Mouse (Mus musculus): Measurements from ENCODE around the gene Lrp2bp.

Lrp2bp gene

GRCm38 (mm10) chr8:46024392-46024791 is 25.3 kb downstream of the Lrp2bp start:
- DNase-seq (ENCODE audit: extremely low read depth, low read depth, low spot score): no peak

- no peak for DNase-seq (ENCODE audit: extremely low read depth, low read depth, low spot score)
Observed at GRCm38 (mm10) chr8:46036217-46036616, 37.1 kb downstream of the Lrp2bp start.

GRCm38 (mm10) chr8:46039666-46040065 is 40.6 kb downstream of the Lrp2bp start:
- DNase-seq (ENCODE audit: extremely low read depth, low read depth, low spot score): no peak

GRCm38 (mm10) chr8:46040260-46040659 is 41.2 kb downstream of the Lrp2bp start:
- DNase-seq (ENCODE audit: extremely low read depth, low read depth, low spot score): no peak

- DNase-seq (ENCODE audit: extremely low read depth, low read depth, low spot score): no peak
Observed at GRCm38 (mm10) chr8:46072798-46073197, 73.7 kb downstream of the Lrp2bp start.

- no peak for DNase-seq (ENCODE audit: extremely low read depth, low read depth, low spot score)
Observed at GRCm38 (mm10) chr8:46073540-46074140, 74.5 kb downstream of the Lrp2bp start.

- peak; percentile 36 for DNase-seq (ENCODE audit: extremely low read depth, low read depth, low spot score)
Observed at GRCm38 (mm10) chr8:46075223-46075622, 76.1 kb downstream of the Lrp2bp start.

- DNase-seq (ENCODE audit: extremely low read depth, low read depth, low spot score): no peak
Observed at GRCm38 (mm10) chr8:46078866-46079265, 79.8 kb downstream of the Lrp2bp start.
